Mouse (Mus musculus): ENCODE measurements around the gene Txnrd1.

Gene Txnrd1

DNA sequence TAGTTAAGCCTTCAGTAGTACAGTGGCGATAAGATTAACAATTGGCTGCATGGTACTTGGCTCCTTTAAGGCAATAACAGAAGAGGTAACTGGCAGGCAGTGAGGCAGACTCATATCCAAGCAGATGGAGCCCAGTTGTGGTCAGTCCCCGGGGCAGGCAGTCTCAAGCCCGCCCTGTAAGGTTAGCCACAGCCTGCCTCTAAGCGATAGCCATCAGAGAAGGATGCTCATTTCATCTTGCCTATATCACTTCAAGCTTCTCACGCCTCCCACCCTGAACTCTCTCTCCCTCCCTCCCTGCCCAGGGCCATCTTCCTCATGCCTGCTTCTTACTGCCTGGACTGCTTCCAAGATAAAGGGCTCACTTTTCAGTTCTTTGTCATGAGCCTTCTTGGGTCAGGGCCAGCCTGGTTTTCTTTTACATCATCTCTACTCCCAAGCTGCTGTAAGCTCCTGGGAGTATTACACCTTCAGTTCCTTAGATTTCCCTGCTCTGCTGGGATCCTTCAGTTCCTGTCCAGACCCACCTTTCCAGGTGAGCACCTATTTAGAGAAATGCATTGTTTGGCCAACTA is 29.4 kb downstream of the Txnrd1 start:
- DNase-seq (ENCODE audit: extremely low spot score, low read depth, low spot score): no peak

DNA sequence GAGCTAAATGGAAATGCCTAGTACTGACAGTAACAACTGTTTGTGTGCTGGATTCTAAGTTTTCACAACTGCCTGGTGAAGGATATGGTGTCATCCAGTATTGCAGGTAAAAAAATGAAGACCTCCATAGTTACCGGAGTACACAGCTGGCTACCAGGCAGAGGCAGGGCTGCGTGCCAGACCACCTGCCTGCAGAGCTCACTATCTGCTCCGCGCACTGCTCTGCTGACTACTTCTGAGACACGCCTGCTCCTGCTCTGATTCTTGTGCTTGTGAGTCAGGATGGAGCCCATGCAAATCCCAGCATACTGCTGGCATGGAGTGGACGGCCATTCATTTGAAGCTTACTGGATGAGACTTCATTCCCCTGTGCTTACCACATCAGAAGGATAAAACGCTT is 30.1 kb downstream of the Txnrd1 start:
- DNase-seq (ENCODE audit: extremely low spot score, low read depth, low spot score): no peak

DNA sequence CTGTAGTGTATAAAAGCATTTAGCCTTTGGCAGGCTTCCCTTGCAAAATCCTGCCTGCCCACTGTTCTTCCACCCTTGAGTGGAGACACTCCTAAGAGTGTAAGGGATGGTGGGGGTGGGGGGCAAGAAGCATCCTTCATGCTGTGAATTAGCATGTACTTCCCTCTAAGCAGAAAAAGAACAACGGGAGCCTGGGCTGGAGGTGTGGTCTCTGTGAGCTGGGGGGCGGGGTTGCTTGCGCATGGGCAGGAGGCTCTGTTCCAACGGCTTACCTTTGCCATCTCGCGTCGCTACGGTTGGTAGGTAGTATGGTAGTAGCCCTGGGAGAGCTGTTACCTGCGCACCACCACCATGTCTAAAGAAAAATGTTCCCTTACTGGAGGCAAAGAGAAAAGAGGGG is 32.6 kb downstream of the Txnrd1 start, which contains the start of gene Eid3:
Gene Eid3, plus strand, starts transcription at position 271 of the 400 bp plus-strand sequence.
- DNase-seq (ENCODE audit: extremely low spot score, low read depth, low spot score): no peak

DNA sequence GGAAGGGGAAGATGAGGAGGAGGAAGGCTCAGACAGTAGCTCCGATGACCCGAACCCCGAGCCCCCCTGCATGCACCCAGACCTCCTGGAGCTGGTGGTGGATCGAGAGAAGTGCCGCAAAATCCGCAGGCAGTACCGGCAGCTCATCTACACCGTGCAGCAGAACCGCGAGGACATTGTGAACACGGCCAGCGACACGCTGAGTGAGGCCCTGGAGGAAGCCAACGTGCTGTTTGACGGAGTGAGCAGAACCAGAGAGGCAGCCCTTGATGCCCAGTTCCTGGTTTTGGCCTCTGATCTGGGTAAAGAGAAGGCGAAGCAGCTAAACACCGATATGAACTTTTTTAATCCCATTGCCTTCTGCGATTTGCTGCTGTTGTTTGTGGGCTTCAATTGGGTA is 33.1 kb downstream of the Txnrd1 start:
- no peak for DNase-seq (ENCODE audit: extremely low spot score, low read depth, low spot score)

DNA sequence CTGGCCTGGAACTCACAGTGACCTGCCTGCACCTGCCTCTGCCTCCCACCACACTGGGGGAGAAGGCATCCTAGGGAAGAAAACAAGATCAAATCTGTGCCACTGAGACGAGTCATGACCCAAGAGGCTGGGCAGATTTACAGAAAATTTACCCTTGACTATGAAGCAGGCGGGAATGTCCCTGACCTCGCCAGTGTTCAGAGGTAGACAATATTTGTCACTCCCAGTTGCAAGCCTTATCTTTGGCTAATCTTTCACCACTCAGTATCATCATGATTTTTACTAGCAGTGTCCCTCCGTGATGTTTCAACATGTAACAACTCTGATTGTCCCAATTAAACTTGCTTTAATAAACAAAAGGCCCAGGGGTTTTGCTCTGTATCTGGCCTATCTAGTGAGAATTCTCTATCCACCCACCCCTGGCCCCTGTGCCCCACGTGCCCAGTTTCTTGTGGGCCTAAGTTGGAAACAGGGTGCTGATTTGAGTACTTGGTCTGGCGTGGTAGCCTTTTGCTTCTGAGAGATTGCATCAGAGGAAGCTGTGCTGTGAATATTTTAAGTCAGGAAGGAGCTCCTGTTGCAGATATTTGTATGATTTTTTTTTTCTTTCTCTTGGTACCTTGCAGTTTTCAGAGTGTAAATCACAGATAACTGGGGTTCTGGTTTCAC is 34.8 kb downstream of the Txnrd1 start:
- no peak for DNase-seq (ENCODE audit: extremely low spot score, low read depth, low spot score)

DNA sequence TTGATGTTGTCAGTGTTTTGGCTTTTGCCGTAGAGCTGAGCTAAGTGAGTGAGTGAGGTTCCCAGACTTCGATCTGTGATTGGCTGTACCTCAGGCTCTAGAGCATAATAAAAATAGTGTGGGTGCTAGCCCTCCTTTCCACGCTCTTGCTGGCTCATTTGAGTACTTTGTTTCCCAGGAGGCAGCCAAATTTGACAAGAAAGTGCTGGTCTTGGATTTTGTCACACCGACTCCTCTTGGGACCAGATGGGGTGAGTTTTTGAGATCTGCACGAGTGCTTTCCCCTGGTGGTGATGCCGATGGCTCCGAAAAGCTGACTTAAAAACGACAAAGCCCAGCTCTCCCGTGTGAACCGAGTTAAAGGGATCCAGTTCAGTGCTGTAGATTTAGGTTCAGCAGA is 41.7 kb downstream of the Txnrd1 start:
- DNase-seq (ENCODE audit: extremely low spot score, low read depth, low spot score): no peak

DNA sequence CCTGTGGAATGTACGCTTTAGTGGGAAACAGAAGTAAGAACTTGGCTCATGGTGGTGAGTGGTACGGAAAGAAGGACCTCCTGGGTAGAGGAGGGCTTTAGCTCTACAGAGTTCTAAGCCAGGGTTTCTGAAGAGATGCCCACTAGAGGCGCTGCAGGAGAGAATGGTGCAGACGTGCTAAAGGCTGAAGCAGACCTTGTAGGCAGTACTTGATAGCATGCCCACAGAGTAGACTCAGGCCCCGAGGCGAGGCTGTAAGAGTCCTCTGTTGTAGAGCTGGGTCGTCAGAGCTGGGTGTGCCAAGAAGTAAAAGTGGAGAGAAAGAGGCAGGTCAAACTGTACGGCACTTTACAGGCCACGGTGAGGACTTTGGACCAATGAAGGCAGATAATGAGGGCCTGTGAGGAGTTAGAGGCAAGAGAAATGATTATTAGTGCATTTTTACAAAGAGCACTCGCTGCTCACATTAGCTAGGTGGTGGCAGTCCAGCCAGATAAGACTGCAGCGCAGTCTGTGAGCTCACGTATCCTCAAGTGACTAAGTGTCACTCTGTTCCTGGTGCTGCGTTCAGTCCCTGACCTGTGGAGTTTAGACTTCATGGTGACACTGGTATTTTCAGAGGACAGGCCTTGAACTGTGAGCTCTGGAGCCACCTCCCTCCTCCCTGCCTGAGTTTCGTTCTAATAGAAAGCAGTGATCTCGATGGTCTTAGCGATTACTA is 42.5 kb downstream of the Txnrd1 start:
- no peak for DNase-seq (ENCODE audit: extremely low spot score, low read depth, low spot score)

DNA sequence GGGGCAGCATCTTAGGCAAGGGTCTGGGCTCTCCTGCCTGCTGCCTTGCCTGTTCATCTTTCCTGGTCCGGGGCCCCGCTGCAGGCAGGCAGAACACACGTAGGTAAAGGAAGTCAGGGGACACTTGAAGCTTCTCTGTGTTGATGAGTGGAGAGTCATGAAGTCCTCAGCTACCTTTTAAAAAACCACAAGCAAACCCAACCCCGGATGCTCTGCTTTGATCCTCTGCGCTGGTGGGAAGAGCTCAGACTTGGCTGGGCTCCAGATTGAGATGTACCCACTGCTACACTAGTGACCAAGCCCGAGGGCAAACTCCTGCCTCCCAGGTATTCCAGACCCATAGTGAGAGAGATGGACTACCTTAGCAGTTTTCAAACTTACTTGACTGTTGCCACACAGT is 53.6 kb downstream of the Txnrd1 start:
- DNase-seq (ENCODE audit: extremely low spot score, low read depth, low spot score): no peak

DNA sequence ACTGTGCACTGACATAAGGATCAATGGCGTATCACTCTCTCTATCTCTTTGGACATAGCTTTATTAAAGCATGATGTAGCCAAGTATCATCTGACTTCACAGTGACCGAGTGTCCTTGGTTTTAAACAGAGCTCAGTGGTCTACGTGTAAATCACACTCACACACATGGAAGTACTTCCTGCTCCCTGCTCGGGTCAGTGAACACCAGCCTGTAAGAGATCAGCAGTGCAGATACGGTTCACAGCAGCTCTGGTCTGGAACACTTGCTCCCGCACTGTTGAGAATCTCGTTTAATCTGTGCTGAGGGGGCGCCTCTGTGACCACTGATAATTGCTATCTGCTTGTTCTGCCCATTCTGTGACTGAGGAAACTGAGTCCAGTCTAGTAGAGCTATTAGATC is 54.8 kb downstream of the Txnrd1 start:
- no peak for DNase-seq (ENCODE audit: extremely low spot score, low read depth, low spot score)

DNA sequence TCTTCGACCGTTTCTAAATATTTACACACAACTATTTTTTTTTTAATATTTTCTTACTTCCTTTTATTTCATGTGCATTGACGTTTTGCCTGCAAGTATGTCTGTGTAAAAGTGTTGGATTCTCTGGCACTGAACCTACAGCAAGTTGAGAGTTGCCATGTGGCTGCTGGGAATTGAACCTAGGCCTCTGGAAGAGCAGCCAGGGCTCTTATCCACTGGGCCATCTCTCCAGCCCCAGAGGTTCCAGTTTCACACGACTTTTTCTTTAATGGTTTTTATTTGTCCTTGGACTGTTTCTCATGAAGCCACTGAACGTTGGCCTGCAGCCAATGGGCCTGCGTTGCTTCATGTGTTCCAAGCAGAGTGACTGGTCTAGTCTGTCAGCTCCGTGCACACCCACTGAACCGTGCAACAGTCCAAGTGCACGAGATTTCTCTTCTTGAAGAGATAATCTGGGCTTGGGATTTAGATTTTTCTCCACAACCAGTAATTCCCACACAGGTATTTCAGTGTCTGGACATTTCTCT is 55.8 kb downstream of the Txnrd1 start:
- DNase-seq (ENCODE audit: extremely low spot score, low read depth, low spot score): no peak

DNA sequence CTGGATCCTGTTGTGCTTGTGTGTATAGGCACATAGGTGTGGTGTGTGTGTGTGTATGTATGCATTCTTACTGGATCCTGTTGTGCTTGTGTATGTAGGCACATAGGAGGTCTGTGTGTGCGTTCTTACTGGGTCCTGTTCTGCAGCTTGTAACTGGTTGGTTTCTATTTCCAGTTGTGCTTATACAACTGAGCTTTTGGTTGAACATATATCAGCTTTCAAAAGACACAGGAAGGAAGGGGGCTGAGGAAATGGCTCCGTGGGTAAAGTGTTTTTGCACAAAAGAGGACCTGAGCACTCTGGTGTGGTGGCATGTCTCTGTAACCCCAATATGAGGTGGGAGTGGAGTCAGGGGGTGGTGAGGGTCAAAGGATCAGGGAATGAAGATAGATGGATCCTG is 57.2 kb downstream of the Txnrd1 start:
- no peak for DNase-seq (ENCODE audit: extremely low spot score, low read depth, low spot score)

DNA sequence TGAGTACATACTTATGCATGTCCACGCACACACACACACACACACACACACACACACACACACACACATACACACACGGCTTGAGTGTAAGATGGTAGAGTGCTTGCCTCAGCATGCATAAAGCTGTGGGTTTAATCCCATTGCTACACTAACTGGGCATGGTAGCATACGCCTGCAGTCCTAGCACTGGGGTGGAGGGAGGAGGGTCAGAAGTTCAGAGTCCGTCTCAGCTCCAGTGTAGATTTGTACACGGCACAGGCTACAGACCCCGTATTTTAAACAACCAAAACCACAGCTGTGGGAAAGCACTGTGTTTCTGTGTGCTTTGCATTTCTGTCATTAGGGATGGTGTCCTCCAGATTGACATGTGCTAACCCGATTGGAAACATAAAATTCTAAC is 57.7 kb downstream of the Txnrd1 start:
- DNase-seq (ENCODE audit: extremely low spot score, low read depth, low spot score): no peak

DNA sequence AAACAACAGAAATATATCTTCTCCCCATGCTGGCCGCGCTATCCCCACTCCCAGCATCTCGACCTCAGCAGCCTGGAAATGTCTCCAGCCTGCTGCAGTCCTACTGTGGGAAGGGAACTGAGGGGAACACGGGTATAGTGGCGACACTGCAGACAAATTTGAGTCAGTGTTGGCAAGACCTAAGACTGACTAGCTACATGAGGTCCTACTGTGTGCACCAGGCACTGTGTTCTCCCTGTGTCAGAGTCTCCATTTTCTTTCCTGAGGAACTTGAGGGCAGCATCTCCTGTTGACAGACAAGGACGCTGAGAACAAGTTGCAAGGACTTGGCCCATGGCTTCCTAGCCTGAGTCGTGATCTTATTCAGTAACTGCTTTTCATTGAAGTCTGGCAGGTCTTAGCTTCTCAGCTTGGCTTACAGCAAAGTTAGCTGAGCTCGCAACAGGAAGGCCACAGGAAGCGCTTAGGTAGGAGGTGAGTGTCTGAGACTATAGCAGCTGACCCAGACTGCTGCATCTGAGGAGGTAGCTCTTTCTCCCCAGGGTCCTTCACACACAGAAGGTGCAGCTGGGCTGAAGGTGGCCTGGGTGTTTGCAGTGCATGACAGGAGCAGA is 58.8 kb downstream of the Txnrd1 start:
- no peak for DNase-seq (ENCODE audit: extremely low spot score, low read depth, low spot score)

DNA sequence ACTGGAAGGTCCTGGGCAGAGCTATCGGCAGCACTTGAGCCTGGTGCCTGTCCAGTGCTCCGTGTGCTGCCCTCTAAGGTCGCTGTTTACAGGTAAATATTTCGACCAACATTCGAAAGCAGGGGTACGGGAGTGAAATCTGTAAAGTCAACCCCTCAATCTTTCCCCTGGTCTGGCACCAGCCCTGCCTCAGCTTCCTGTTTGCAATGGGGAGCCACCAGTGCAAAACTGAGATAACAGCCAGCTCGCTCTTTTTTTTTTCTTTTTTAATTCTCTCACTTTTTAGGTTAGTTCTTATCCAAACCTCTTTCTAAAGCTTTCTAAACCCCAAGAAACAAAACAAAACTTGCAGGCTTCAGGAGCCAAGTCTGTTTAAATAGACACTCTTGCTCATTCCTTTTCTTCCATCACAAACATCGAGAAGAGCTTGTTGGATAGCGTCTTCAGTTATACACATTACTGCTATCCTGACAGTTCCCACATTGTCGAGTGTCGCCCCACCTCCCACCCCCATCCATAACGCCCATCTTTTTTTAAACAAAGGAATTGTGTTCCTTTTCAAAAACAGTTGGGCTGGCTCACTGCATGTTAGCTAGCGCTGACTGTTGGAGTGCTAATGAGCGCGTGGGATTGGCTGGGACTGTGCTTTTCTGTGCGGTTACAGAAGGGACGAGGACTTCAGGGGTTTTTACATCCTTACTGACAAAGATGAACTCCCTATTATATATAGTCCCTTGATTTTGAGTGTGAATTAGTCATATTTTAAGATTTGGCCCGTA is 60.3 kb downstream of the Txnrd1 start:
- DNase-seq (ENCODE audit: extremely low spot score, low read depth, low spot score): no peak

DNA sequence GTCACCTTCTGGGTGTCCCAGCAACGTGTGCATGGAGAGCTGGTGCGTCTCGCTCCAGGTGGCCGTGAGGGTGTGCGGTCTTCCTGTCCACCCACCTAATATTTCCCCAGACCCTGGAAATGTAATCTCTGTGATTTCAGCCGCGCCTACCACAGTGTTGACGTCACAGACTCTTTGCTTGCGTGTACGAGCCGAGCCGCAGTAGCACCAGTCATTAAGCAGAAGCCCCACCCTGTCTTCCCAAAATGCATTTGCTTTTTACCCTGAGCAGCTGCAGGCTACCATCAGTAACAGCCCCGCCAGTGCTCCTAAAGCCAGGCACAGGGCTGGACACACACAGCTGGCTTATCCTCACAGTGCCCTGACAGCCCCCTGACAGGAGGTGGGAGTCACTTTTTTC is 64.2 kb downstream of the Txnrd1 start:
- no peak for DNase-seq (ENCODE audit: extremely low spot score, low read depth, low spot score)

DNA sequence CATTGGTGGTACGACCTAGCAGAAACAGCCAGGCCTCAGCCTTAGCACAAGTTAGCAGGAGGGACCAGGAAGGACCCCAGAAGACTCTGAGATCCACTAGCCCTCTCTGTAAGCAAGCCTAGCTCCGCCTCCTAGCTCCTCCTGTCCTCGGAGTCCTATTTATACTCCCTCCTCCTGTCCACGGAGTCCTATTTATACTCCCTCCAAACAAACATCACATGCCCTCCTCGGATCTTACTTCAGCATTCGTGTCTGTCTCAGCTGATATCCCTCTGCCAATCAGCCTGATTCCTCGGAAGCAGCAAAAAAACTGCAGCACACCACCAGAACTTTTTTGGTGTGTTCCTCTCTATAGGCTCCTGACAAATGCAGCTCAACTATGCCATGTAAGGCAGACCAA is 65.1 kb downstream of the Txnrd1 start:
- DNase-seq (ENCODE audit: extremely low spot score, low read depth, low spot score): no peak

DNA sequence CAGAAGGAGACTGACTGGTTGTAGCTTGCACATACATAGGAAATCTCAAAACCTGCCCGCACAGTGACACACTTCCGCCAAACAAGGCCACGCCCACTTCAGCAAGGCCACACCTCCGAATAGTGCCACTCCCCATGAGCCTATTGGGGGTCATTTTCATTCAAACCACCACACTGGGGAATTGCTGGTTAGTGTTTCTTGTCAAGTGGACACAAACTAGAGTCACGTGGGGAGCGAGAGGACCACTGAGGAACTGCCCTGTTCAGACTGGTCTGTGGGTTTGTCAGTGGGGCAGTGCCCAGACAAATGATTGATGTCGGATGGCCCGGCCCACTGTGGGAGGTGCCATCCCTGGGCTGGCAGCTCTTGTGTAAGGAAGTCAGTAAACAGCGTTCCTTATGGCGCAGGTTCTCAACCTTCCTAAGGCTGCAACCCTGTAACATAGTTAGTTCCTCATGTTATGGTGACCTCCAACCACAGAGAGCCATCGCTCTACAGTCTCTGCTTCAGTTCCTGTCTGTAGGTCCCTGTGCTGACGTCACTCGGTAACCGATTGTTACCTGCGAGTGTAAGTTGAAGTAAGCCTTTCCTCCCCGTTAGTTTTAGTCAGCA is 66.2 kb downstream of the Txnrd1 start:
- DNase-seq (ENCODE audit: extremely low spot score, low read depth, low spot score): no peak

DNA sequence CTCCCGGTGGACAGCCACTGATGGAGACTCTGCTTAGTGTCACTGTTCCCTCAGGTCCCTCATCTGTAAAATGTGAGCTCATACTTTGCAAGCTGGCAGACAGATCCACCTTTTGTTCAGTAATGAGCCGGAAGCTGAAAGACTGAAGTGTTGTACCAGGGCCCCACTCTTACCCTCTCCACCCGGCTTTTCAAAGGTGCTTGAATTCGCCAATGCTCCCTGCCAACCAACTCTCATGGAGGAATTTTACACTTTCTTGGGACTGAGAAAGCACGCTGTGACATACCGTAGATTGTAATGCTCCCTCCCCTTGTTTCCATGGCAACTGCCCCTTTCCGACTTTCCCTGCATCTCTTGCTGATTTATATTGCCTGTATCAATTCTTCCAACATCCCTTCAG is 66.8 kb downstream of the Txnrd1 start:
- no peak for DNase-seq (ENCODE audit: extremely low spot score, low read depth, low spot score)

DNA sequence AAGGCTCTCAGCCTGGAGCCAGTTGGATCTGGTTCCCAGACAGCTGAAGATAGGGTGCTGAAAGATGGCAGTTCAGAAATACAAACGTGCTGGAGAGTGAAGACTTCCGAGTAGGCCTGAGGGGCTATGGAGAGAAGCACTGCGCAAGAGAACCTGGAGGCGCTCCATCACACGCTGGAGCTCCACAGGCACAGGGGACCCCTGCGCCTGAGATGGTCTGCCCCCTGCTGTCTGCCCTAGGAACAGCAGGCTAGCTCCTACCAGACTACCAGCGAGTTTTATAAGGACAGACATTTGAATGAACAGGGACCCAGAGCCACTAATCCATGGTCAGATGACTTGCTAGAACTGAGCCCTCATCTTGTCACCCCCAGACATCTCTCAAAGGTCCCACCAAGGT is 67.7 kb downstream of the Txnrd1 start:
- DNase-seq (ENCODE audit: extremely low spot score, low read depth, low spot score): peak; percentile 60

DNA sequence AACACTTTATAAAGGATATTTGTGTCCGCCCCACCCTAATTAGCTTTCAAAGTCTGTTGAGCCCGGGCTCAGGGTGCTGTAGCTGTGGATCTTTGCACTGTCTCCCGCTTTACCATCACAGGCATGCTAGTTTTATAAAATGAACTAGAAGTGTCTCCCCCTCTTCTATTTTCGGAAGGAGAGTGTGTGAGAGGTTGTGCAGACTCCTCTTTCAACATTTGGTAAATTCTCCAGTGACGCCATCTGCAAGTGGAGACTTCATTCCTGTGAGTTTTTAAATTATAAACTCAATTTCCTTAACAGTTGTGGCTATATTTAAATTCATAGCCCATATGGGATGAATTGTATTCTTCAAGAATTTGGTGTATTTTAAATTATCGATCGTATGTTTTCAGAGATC is 74.8 kb downstream of the Txnrd1 start:
- no peak for DNase-seq (ENCODE audit: extremely low spot score, low read depth, low spot score)

DNA sequence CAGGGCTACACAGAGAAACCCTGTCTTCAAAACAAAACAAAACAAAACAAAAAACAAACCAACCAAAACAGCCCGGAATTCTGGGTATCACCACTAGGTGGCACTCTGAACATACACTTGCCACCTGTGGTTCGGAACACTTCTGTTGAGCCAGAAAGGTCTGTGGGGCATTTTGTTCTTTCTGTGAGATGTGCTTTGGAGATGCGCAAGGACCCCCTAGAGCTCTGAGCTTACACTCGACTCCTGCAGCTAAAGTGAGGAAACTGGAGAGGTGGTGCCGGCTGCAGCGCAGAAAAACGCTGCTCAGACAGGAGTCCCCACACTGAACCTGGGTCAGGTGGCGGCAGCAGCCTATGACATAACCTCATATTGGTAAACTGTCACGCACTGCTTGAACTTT is 75.6 kb downstream of the Txnrd1 start:
- peak; percentile 64 for DNase-seq (ENCODE audit: extremely low spot score, low read depth, low spot score)
